Comparison of ENCODE assay signal across 23 mouse cellular contexts in the genomic region with DNA sequence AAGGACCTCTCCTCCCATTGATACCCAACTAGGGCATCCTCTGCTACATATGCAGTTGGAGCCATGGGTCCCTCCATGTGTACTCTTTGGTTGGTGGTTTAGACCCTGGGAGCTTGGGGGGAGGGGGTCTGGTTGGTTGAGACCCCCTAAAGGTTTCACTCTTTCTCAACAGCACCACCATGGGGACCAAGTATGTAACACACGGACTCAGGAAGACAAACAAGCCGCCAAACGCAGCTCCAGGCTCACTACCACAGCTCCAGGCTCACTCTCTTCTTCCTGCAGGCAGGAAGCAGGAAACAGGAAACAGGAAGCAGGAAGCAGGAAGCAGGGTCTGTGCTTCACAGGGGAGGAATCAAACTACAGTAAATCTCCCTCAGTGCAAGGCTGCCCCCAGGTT.
"Had no signal": no experiment of that assay in that cellular context is flagged by ENCODE, and none has a peak within 500 bp of the region (broad histone marks: within the 10 kb centered on the region; RNA-seq: fewer than 3 reads in every experiment).

No protein-coding gene starts in this region.

- H3K27ac ChIP-seq: heart, embryonic 10.5 days; hindbrain, embryonic 13.5 days; hindbrain, embryonic 15.5 days; hindbrain, postnatal 0 days; kidney, embryonic 15.5 days; limb, embryonic 13.5 days; limb, embryonic 15.5 days; liver, embryonic 12.5 days; liver, embryonic 14.5 days had no signal

- H3K4me1 ChIP-seq: heart, embryonic 12.5 days; kidney, embryonic 15.5 days; limb, embryonic 13.5 days; liver, embryonic 12.5 days had no signal

- ATAC-seq: hindbrain, postnatal 0 days; intestine, embryonic 16.5 days; liver, embryonic 12.5 days had no signal

- DNase-seq: gastrocnemius, postnatal 14 days; gastrocnemius, postnatal 36 days; heart, adult 18-20 months; heart, postnatal 10 days; kidney, adult 11 months; kidney, adult 2 months; kidney, adult 9 months; kidney, postnatal 10 days; kidney, postnatal 36 days; layer of hippocampus, adult 9-11 months; layer of hippocampus, postnatal 36 days; left cerebral cortex, postnatal 4 days had no signal

- H3K27me3 ChIP-seq: heart, embryonic 12.5 days; hindbrain, embryonic 13.5 days; hindbrain, embryonic 15.5 days; kidney, embryonic 15.5 days; limb, embryonic 13.5 days; limb, embryonic 15.5 days; liver, embryonic 12.5 days had no signal

- H3K36me3 ChIP-seq: heart, embryonic 10.5 days; heart, embryonic 12.5 days; hindbrain, embryonic 13.5 days; hindbrain, embryonic 15.5 days; kidney, embryonic 15.5 days; limb, embryonic 13.5 days; limb, embryonic 15.5 days; liver, embryonic 12.5 days had no signal

- H3K4me3 ChIP-seq: heart, embryonic 10.5 days; heart, embryonic 12.5 days; hindbrain, embryonic 13.5 days; hindbrain, embryonic 15.5 days; kidney, embryonic 15.5 days; limb, embryonic 13.5 days; limb, embryonic 15.5 days; liver, embryonic 12.5 days had no signal

- H3K9me3 ChIP-seq: heart, embryonic 10.5 days; heart, embryonic 12.5 days; hindbrain, embryonic 13.5 days; hindbrain, embryonic 15.5 days; kidney, embryonic 15.5 days; limb, embryonic 13.5 days; limb, embryonic 15.5 days; liver, embryonic 12.5 days had no signal
